Mouse (Mus musculus): ENCODE measurements at regions not wholly inside any gene's neighbourhood (a gene's known extent, or its start where the extent isn't known, plus 50 kb on each side); places are given as distances from the start of the nearest gene placed in this dataset.

GRCm38 (mm10) chr7:129689464-129689863, 97.8 kb downstream of the Wdr11 start:
- H3K27ac ChIP-seq = no peak overlapping the region
- no peaks in the 10 kb centered on the region for H3K9me3 ChIP-seq (replicated peaks)
- H3K4me3 ChIP-seq (replicated peaks) = no peak overlapping the region
- H3K4me2 ChIP-seq = no peak overlapping the region
- H3K9ac ChIP-seq = no peak overlapping the region
- ATAC-seq (ENCODE audit: low read depth) (no peak), DNase-seq (no peak)
- no peaks in the 10 kb centered on the region for H3K27me3 ChIP-seq
- WGBS (ENCODE audit: insufficient replicate concordance) = 80% methylated on average over 3 of the region's 3 CpGs
- no peaks in the 10 kb centered on the region for H3K36me3 ChIP-seq
- H3K4me1 ChIP-seq (replicated peaks) = no peaks in the 10 kb centered on the region

DNA sequence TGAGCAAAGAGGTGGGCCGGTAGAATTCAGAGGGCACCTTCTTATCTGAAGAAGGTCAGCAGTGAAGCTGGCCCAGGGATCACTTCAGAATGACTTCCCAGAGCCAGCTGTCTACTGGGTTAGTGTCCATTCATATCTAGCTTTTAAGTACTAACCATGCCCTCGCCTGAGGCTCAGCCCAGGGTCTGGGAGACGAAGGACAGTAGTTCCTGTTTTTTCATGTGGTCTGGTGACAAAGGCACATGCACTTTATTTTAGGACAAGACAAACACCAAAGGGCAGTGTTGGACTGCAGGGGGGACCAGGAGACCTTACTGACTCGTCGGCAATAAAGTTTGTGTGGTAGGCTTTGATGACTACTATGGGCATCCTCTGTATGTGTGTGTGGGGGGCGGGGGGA, 99.2 kb downstream of the Wdr11 start:
- DNase-seq = no peak
- no peaks in the 10 kb centered on the region for H3K9me3 ChIP-seq (replicated peaks)
- H3K9ac ChIP-seq = no peak overlapping the region
- H3K27me3 ChIP-seq = no peaks in the 10 kb centered on the region
- no peaks in the 10 kb centered on the region for H3K4me1 ChIP-seq (replicated peaks)
- H3K36me3 ChIP-seq = no peaks in the 10 kb centered on the region
- H3K4me3 ChIP-seq (replicated peaks) = no peak overlapping the region
- ATAC-seq (ENCODE audit: low read depth) = no peak
- H3K27ac ChIP-seq = no peak overlapping the region
- H3K4me2 ChIP-seq = no peak overlapping the region
- WGBS (ENCODE audit: insufficient replicate concordance) = 40% methylated on average over 6 of the region's 6 CpGs

DNA sequence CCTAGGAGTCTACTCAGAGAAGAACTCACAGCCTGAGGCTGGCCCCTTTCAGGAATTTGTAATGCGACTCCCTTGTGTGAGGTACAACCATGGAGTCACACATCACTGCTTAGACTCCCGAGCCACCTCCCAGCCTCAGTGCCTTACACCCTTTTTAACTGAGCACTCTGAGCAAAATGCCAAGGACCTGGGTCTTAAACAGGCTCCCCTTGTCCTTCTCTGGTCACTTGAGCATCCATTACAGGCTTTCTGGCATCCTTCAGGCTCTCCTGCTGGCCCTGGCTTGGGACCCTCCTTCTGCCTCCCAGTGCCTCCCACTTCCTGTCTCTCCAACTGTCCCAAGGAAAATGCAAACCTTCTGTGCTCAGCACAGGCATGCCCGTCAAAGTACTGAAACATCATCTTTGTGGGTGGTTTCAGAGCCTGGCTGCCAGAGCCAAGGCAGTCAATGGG, 100.0 kb downstream of the Wdr11 start:
- no peaks in the 10 kb centered on the region for H3K36me3 ChIP-seq
- no peak for DNase-seq
- 42% methylated on average over 3 of the region's 3 CpGs for WGBS (ENCODE audit: insufficient replicate concordance)
- no peaks in the 10 kb centered on the region for H3K4me1 ChIP-seq (replicated peaks)
- H3K27ac ChIP-seq = no peak overlapping the region
- H3K27me3 ChIP-seq = no peaks in the 10 kb centered on the region
- no peak overlapping the region for H3K9ac ChIP-seq
- H3K4me2 ChIP-seq = no peak overlapping the region
- no peak overlapping the region for H3K4me3 ChIP-seq (replicated peaks)
- H3K9me3 ChIP-seq (replicated peaks) = no peaks in the 10 kb centered on the region
- ATAC-seq (ENCODE audit: low read depth) = no peak

DNA sequence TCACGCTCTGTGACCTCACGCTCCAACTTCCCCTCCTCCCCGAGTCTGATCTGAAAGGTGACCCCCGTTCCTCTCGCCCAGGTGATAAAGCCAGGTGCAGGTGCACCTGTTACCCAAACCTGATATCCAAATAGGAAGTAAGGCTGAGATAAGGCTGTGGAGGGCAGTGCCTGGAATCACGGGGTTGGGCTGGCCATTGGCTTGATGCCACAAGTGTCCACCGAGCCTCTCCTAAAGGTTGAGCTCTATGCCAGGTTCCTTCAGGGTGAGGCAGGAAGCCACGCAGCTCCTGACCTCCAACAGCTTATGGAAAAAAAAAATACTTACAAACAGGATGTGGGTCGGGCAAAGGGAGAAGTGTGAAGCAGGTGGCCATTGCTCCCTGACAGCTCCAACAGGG, 102.0 kb downstream of the Wdr11 start:
- H3K9me3 ChIP-seq (replicated peaks) = no peaks in the 10 kb centered on the region
- no peaks in the 10 kb centered on the region for H3K27me3 ChIP-seq
- no peaks in the 10 kb centered on the region for H3K36me3 ChIP-seq
- no peaks in the 10 kb centered on the region for H3K4me1 ChIP-seq (replicated peaks)
- WGBS (ENCODE audit: insufficient replicate concordance) = 59% methylated on average over 9 of the region's 9 CpGs
- no peak for ATAC-seq (ENCODE audit: low read depth)
- no peak for DNase-seq
- H3K4me3 ChIP-seq (replicated peaks) = no peak overlapping the region
- H3K27ac ChIP-seq = no peak overlapping the region
- no peak overlapping the region for H3K9ac ChIP-seq
- no peak overlapping the region for H3K4me2 ChIP-seq

DNA sequence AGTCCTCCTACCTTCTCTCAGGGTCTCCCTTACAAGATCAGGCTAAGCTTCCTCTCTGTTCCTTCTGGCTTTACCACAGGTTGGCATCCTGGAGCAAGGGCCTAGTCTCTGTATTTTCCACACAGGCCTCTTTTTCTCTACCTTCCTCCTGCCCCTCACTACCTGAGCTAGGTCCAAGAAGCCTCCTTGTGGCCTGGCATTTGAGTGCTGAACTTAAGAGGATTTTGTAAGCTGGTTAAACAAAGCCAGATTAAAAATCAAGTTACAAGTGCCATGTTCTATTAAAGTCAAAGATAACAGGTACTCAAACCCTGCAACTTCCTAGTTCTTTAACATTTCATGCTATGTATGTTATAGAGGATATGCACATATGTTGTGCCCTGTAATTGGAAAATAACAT, 102.5 kb downstream of the Wdr11 start:
- Histone ChIP-seq H3K9ac (no peak overlapping the region), H3K4me1 (replicated peaks) (no peaks in the 10 kb centered on the region), H3K4me2 (no peak overlapping the region), H3K27me3 (no peaks in the 10 kb centered on the region), H3K36me3 (no peaks in the 10 kb centered on the region), H3K4me3 (replicated peaks) (no peak overlapping the region), H3K9me3 (replicated peaks) (no peaks in the 10 kb centered on the region), H3K27ac (no peak overlapping the region)
- DNase-seq (no peak), ATAC-seq (ENCODE audit: low read depth) (no peak)

DNA sequence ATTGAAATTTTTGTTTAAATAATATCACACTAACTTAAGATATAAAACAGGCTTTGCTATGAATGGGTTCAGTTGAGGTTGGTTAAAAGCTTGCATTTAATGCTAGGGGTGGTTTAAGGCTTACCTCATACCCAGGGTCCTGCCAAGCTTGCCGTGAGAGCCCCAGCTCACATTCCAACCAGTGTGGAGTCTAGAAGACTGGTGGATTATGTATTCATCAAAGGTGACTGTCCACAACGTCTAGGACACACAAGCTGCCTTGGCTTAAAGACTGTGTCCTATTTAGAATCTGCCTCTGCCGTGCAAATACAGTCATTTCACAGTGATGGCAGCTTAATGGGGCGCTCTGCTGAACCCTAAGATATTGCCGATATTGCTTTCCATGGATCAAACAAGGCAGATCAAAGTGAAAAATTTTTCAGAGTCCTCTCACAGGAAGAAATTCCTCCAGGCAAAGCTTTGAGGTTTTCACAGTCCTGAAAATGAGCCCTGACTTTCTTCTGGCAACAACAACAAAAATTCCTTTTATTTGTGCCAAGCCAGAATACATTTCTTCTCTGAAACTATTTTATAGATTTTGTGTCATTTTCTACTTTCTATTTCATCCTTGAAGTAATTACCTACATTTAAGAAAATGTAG, 108.4 kb downstream of the Wdr11 start:
- WGBS (ENCODE audit: insufficient replicate concordance) = 72% methylated on average over 5 of the region's 5 CpGs

GRCm38 (mm10) chr7:129727559-129727958, 135.9 kb downstream of the Wdr11 start:
- Histone ChIP-seq H3K27ac (no peak overlapping the region), H3K36me3 (no peaks in the 10 kb centered on the region), H3K4me2 (no peak overlapping the region), H3K4me3 (replicated peaks) (no peak overlapping the region), H3K9me3 (replicated peaks) (no peaks in the 10 kb centered on the region), H3K27me3 (no peaks in the 10 kb centered on the region), H3K9ac (no peak overlapping the region), H3K4me1 (replicated peaks) (no peaks in the 10 kb centered on the region)
- no peak for DNase-seq
- 65% methylated on average over 6 of the region's 6 CpGs for WGBS (ENCODE audit: insufficient replicate concordance)
- no peak for ATAC-seq (ENCODE audit: low read depth)

More for the DNA sequence above, 108.4 kb downstream of the Wdr11 start:
- DNase-seq (no peak), ATAC-seq (ENCODE audit: low read depth) (no peak)
- Histone ChIP-seq H3K9ac (no peak overlapping the region), H3K36me3 (no peaks in the 10 kb centered on the region), H3K9me3 (replicated peaks) (no peaks in the 10 kb centered on the region), H3K4me2 (no peak overlapping the region), H3K4me1 (replicated peaks) (no peaks in the 10 kb centered on the region), H3K4me3 (replicated peaks) (no peak overlapping the region), H3K27me3 (no peaks in the 10 kb centered on the region), H3K27ac (no peak overlapping the region)

DNA sequence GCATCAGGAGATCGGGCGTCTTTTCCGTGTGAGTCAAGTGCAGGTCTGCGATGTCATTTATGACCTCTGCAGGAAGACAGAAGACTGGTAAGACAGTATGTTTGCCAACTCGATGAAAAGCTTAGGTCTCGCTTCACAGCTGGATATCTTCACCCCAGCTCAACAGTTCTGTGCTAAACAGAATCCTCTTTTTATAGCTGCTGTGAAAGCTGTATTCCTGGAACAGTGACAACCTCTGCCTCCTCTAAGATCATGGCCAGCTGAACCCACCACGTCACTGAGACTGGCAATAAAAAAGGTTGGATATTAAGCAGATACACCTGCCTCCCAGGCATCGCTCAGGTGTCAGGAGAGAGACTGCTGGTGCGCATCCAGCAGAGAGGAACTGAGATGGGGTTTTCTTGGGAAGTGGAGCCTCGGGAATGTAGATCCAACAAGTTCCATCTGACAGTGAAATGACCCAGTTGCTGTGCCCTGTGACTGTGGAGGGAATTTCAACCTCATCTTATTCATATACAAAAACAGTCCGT, 138.1 kb downstream of the Wdr11 start:
- Histone ChIP-seq H3K36me3 (no peaks in the 10 kb centered on the region), H3K27me3 (no peaks in the 10 kb centered on the region), H3K9ac (no peak overlapping the region), H3K9me3 (replicated peaks) (no peaks in the 10 kb centered on the region), H3K4me1 (replicated peaks) (no peaks in the 10 kb centered on the region), H3K4me2 (no peak overlapping the region), H3K4me3 (replicated peaks) (no peak overlapping the region), H3K27ac (no peak overlapping the region)
- ATAC-seq (ENCODE audit: low read depth) (no peak), DNase-seq (no peak)
- WGBS (ENCODE audit: insufficient replicate concordance) = 66% methylated on average over 11 of the region's 11 CpGs

GRCm38 (mm10) chr7:129730785-129731352, 139.2 kb downstream of the Wdr11 start:
- no peak overlapping the region for H3K4me2 ChIP-seq
- no peak overlapping the region for H3K4me3 ChIP-seq (replicated peaks)
- DNase-seq (no peak), ATAC-seq (ENCODE audit: low read depth) (no peak)
- WGBS (ENCODE audit: insufficient replicate concordance) = 41% methylated on average over 7 of the region's 7 CpGs
- H3K4me1 ChIP-seq (replicated peaks) = no peaks in the 10 kb centered on the region
- no peak overlapping the region for H3K27ac ChIP-seq
- no peak overlapping the region for H3K9ac ChIP-seq
- H3K27me3 ChIP-seq = no peaks in the 10 kb centered on the region
- H3K36me3 ChIP-seq = no peaks in the 10 kb centered on the region
- no peaks in the 10 kb centered on the region for H3K9me3 ChIP-seq (replicated peaks)

DNA sequence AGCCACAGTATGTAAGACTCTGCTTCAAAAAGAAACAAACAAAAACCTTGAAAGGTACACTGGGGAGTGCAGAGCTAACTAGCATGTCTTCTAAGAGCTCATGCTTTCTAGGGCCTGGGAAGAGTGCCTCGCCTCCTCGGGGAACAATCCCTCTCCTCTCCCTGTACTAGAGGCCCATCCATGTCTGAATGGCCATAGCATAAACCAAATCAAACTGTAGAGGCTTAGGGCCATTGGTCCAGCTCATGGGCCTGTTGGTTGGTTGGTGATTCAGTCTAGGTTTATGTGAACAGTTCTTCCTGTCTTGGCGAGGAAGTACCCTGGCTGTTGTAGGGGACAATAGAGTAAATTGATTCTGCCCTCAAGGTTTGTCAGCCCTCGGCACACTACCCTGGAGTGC, 151.0 kb downstream of the Wdr11 start:
- no peak overlapping the region for H3K27ac ChIP-seq
- H3K9ac ChIP-seq = no peak overlapping the region
- H3K4me2 ChIP-seq = no peak overlapping the region
- H3K9me3 ChIP-seq (replicated peaks) = no peaks in the 10 kb centered on the region
- ATAC-seq (ENCODE audit: low read depth) (no peak), DNase-seq (no peak)
- H3K4me3 ChIP-seq (replicated peaks) = no peak overlapping the region
- H3K36me3 ChIP-seq = no peaks in the 10 kb centered on the region
- WGBS (ENCODE audit: insufficient replicate concordance) = 58% methylated on average over 4 of the region's 4 CpGs
- no peaks in the 10 kb centered on the region for H3K4me1 ChIP-seq (replicated peaks)
- no peaks in the 10 kb centered on the region for H3K27me3 ChIP-seq

GRCm38 (mm10) chr7:129743955-129744666, 152.4 kb downstream of the Wdr11 start:
- Histone ChIP-seq H3K4me3 (replicated peaks) (no peak overlapping the region), H3K9me3 (replicated peaks) (no peaks in the 10 kb centered on the region), H3K4me1 (replicated peaks) (no peaks in the 10 kb centered on the region), H3K27ac (no peak overlapping the region), H3K9ac (no peak overlapping the region), H3K27me3 (no peaks in the 10 kb centered on the region), H3K4me2 (no peak overlapping the region), H3K36me3 (no peaks in the 10 kb centered on the region)
- 58% methylated on average over 16 of the region's 16 CpGs for WGBS (ENCODE audit: insufficient replicate concordance)
- DNase-seq (no peak), ATAC-seq (ENCODE audit: low read depth) (no peak)

DNA sequence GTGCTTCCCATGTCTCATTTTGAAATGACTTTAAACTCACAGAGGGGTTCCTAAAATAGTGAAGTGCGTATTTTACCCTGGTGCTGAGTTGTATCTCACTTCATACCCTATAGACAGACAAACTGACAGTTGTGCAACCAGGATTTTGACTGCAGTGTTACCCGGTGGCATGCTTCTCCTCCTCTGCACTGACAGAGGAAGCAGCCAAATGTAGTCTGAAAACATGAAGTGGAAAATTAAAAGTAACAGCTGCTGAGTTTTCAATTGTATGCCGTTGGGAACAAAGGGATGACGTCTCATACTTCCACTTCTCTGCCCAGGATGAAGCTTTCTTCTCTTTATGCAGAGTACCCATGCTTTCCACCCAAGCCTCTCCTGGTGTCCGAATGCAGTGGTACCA, 155.0 kb downstream of the Wdr11 start:
- ATAC-seq (ENCODE audit: low read depth) (no peak), DNase-seq (no peak)
- Histone ChIP-seq H3K27ac (no peak overlapping the region), H3K27me3 (no peaks in the 10 kb centered on the region), H3K36me3 (no peaks in the 10 kb centered on the region), H3K4me1 (replicated peaks) (no peaks in the 10 kb centered on the region), H3K4me3 (replicated peaks) (no peak overlapping the region), H3K9me3 (replicated peaks) (no peaks in the 10 kb centered on the region), H3K4me2 (no peak overlapping the region), H3K9ac (no peak overlapping the region)
- 50% methylated on average over 5 of the region's 5 CpGs for WGBS (ENCODE audit: insufficient replicate concordance)

Measured in liver, embryonic 13.5 days (tissue).